In the genomic region with DNA sequence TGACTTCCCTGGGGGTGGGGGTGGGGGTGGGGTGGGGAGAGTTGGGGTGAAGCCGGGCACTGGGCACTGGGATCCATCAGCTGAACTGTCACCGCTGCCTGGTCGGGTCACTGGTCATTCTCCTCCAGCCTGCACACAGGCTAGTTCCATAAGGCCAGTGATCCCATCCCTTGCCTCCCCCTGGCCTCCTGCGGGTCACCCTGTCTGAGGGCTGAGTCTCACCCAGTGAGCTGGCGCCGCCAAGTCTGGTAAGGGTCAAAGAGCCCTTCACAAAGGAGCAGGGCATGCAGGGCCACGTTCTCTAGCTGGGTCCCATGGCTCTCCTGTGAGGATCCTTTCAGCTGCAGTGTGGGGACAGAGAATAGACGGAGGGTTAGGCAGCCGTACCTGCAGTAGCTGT, we compare ENCODE assay signal across 23 mouse cellular contexts. TPM values are rescaled to one million over a fixed set of nuclear protein-coding genes. Genes with fewer than 3 reads are reported as not detected.
A peak's percentile ranks its signal among the peaks of the same experiment; 100 is the strongest.
DNase-seq lines count a peak whose midpoint lies in the region; ATAC-seq and TF ChIP-seq lines count a peak whose summit lies in the region.
"Had no signal": no experiment of that assay in that cellular context is flagged by ENCODE, and none has a peak within 500 bp of the region (broad histone marks: within the 10 kb centered on the region; RNA-seq: fewer than 3 reads in every experiment).

No protein-coding gene starts in this region.

- TF ChIP-seq POLR2A in bone marrow, adult 2 months (IDR thresholded peaks at IDR 0.05; ENCODE audit: borderline replicate concordance, control insufficient read depth, low read depth, low read length): no peak

- 77% methylated on average over 9 of the region's 9 CpGs for WGBS in hindbrain, embryonic 10.5 days
- WGBS in hindbrain, embryonic 11.5 days: 69% methylated on average over 8 of the region's 9 CpGs
- 69% methylated on average over 9 of the region's 9 CpGs for WGBS in bone marrow, adult 2 months
- WGBS in forebrain, embryonic 12.5 days: 64% methylated on average over 9 of the region's 9 CpGs

- H3K4me3 ChIP-seq in hindbrain, embryonic 10.5 days: no peak overlapping the region
- H3K4me3 ChIP-seq in hindbrain, embryonic 11.5 days (ENCODE audit: low read depth, low read length): no peak overlapping the region
- H3K4me3 ChIP-seq in bone marrow, adult 2 months (replicated peaks; ENCODE audit: control insufficient read depth, low read depth, low read length): peak overlapping the region; percentile 18
- H3K4me3 ChIP-seq in forebrain, embryonic 12.5 days (replicated peaks): no peak overlapping the region
- H3K4me3 ChIP-seq: embryonic facial prominence, embryonic 12.5 days; heart, adult 2 months; heart, embryonic 15.5 days; intestine, embryonic 15.5 days; limb, embryonic 13.5 days had no signal

- TF ChIP-seq CTCF in bone marrow, adult 2 months (IDR thresholded peaks at IDR 0.05; ENCODE audit: control insufficient read depth, insufficient read depth, low read length): no peak

- H3K27ac ChIP-seq in hindbrain, embryonic 10.5 days: 0 out of 2 replicates have a peak overlapping the region, but pooled peaks have one; percentile 16
- no peak overlapping the region for H3K27ac ChIP-seq in hindbrain, embryonic 11.5 days (ENCODE audit: low read depth, low read length)
- no peak overlapping the region for H3K27ac ChIP-seq in bone marrow, adult 2 months (ENCODE audit: control insufficient read depth, insufficient read depth, low read depth, low read length, poor library complexity)
- no peak overlapping the region for H3K27ac ChIP-seq in forebrain, embryonic 12.5 days
- H3K27ac ChIP-seq: embryonic facial prominence, embryonic 12.5 days; heart, adult 2 months; heart, embryonic 15.5 days; intestine, embryonic 15.5 days; limb, embryonic 13.5 days; liver, embryonic 14.5 days; stomach, postnatal 0 days had no signal

- H3K4me2 ChIP-seq in hindbrain, embryonic 11.5 days (replicated peaks; ENCODE audit: low read depth, low read length): no peak overlapping the region
- H3K4me2 ChIP-seq in forebrain, embryonic 12.5 days: no peak overlapping the region
- H3K4me2 ChIP-seq: embryonic facial prominence, embryonic 12.5 days; heart, embryonic 15.5 days; intestine, embryonic 15.5 days; limb, embryonic 13.5 days had no signal

- ATAC-seq in hindbrain, embryonic 11.5 days (ENCODE audit: low FRiP score): no peak
- no peak for ATAC-seq in forebrain, embryonic 12.5 days (ENCODE audit: low FRiP score)
- ATAC-seq: hindbrain, embryonic 16.5 days; intestine, embryonic 15.5 days; lung, postnatal 0 days had no signal

- H3K4me1 ChIP-seq in hindbrain, embryonic 10.5 days (replicated peaks): peaks cover 23% of the 10 kb centered on the region
- H3K4me1 ChIP-seq in hindbrain, embryonic 11.5 days (replicated peaks; ENCODE audit: control insufficient read depth, insufficient read depth, low read length): no peaks in the 10 kb centered on the region
- H3K4me1 ChIP-seq in bone marrow, adult 2 months (ENCODE audit: control insufficient read depth, insufficient read depth, low read length): peaks cover 10% of the 10 kb centered on the region; the same call in 1 of the 2 replicates
- H3K4me1 ChIP-seq in forebrain, embryonic 12.5 days: no peaks in the 10 kb centered on the region
- H3K4me1 ChIP-seq: embryonic facial prominence, embryonic 12.5 days; intestine, embryonic 15.5 days; limb, embryonic 13.5 days had no signal

- no peaks in the 10 kb centered on the region for H3K9me3 ChIP-seq in hindbrain, embryonic 10.5 days
- H3K9me3 ChIP-seq in hindbrain, embryonic 11.5 days (ENCODE audit: control insufficient read depth, low read length): no peaks in the 10 kb centered on the region
- no peaks in the 10 kb centered on the region for H3K9me3 ChIP-seq in forebrain, embryonic 12.5 days
- H3K9me3 ChIP-seq: embryonic facial prominence, embryonic 12.5 days; heart, embryonic 15.5 days; intestine, embryonic 15.5 days; limb, embryonic 13.5 days had no signal

- H3K9ac ChIP-seq in hindbrain, embryonic 11.5 days (ENCODE audit: low read depth, low read length): no peak overlapping the region
- no peak overlapping the region for H3K9ac ChIP-seq in forebrain, embryonic 12.5 days
- H3K9ac ChIP-seq: embryonic facial prominence, embryonic 12.5 days; heart, embryonic 15.5 days; intestine, embryonic 15.5 days; limb, embryonic 13.5 days; liver, embryonic 14.5 days had no signal

- H3K27me3 ChIP-seq in hindbrain, embryonic 10.5 days (ENCODE audit: insufficient read depth, poor library complexity, severe bottlenecking): no peaks in the 10 kb centered on the region
- H3K27me3 ChIP-seq in hindbrain, embryonic 11.5 days (ENCODE audit: control insufficient read depth, insufficient read depth, low read length): no peaks in the 10 kb centered on the region
- H3K27me3 ChIP-seq in forebrain, embryonic 12.5 days: no peaks in the 10 kb centered on the region
- H3K27me3 ChIP-seq: embryonic facial prominence, embryonic 12.5 days; heart, embryonic 15.5 days; intestine, embryonic 15.5 days; limb, embryonic 13.5 days had no signal

- H3K36me3 ChIP-seq in hindbrain, embryonic 10.5 days: no peaks in the 10 kb centered on the region; the same call in 1 of the 2 replicates
- H3K36me3 ChIP-seq in hindbrain, embryonic 11.5 days (ENCODE audit: control insufficient read depth, insufficient read depth, low read length): no peaks in the 10 kb centered on the region
- H3K36me3 ChIP-seq in forebrain, embryonic 12.5 days (replicated peaks): no peaks in the 10 kb centered on the region
- H3K36me3 ChIP-seq: embryonic facial prominence, embryonic 12.5 days; heart, embryonic 15.5 days; intestine, embryonic 15.5 days; limb, embryonic 13.5 days had no signal

- DNase-seq in hindbrain, embryonic 10.5 days (ENCODE audit: low spot score): no peak
- no peak for DNase-seq in hindbrain, embryonic 11.5 days (ENCODE audit: low spot score)
- peak; percentile 79 for DNase-seq in kidney, adult 9 months
- peak; percentile 70 for DNase-seq in kidney, postnatal 14 days
- no peak for DNase-seq in right cerebral cortex, postnatal 25 days
- DNase-seq: adrenal gland, postnatal 25 days; cerebellum, adult 11 months; cerebellum, postnatal 10 days; gastrocnemius, postnatal 25 days; heart, adult 2 months; heart, postnatal 36 days; midbrain, embryonic 14.5 days; thymus, adult 2 months had no signal

RNA-seq across cellular contexts. Expression of a gene that starts 10.2 kb away (rescaled TPM):
- polyA plus RNA-seq in hindbrain, embryonic 10.5 days (2016; fragmentation: Nextera tagmentation; extraction: Ambion mirVana): 1.4 and 1.7 TPM in 2 replicates
- polyA plus RNA-seq in hindbrain, embryonic 11.5 days (2014; fragmentation: Nextera tagmentation; extraction: Ambion mirVana): 1.9 and 2.4 TPM in 2 replicates
- 46.2 and 119 TPM in 2 replicates for polyA plus RNA-seq in bone marrow, adult 2 months (2011; ENCODE audit: insufficient read depth, insufficient read length, low replicate concordance, missing spikeins)
- 2.0 and 2.3 TPM in 2 replicates for polyA plus RNA-seq in forebrain, embryonic 12.5 days (2016; fragmentation: Nextera tagmentation; extraction: Ambion mirVana)

RNA-seq across cellular contexts. Expression of a gene that starts 12.5 kb away (rescaled TPM):
- polyA plus RNA-seq in hindbrain, embryonic 10.5 days (2016; fragmentation: Nextera tagmentation; extraction: Ambion mirVana): 173 and 180 TPM in 2 replicates
- polyA plus RNA-seq in hindbrain, embryonic 11.5 days (2014; fragmentation: Nextera tagmentation; extraction: Ambion mirVana): 141 and 145 TPM in 2 replicates
- polyA plus RNA-seq in bone marrow, adult 2 months (2011; ENCODE audit: insufficient read depth, insufficient read length, low replicate concordance, missing spikeins): 90.8 and 168 TPM in 2 replicates
- polyA plus RNA-seq in forebrain, embryonic 12.5 days (2016; fragmentation: Nextera tagmentation; extraction: Ambion mirVana): 139 and 143 TPM in 2 replicates

RNA-seq across cellular contexts. Expression of a gene that starts 19.5 kb away (rescaled TPM):
- polyA plus RNA-seq in hindbrain, embryonic 10.5 days (2016; fragmentation: Nextera tagmentation; extraction: Ambion mirVana): 39.9 and 49.9 TPM in 2 replicates
- polyA plus RNA-seq in hindbrain, embryonic 11.5 days (2014; fragmentation: Nextera tagmentation; extraction: Ambion mirVana): 21.9 and 22.0 TPM in 2 replicates
- 13.3 and 23.7 TPM in 2 replicates for polyA plus RNA-seq in bone marrow, adult 2 months (2011; ENCODE audit: insufficient read depth, insufficient read length, low replicate concordance, missing spikeins)
- polyA plus RNA-seq in forebrain, embryonic 12.5 days (2016; fragmentation: Nextera tagmentation; extraction: Ambion mirVana): 31.0 and 32.0 TPM in 2 replicates

Comparison
In these comparisons a context has a peak if more than half of its experiments do, and no peak if none do; other contexts are left out.
1. DNase-seq: peak in kidney, adult 9 months (single experiment) and kidney, postnatal 14 days (single experiment); none in hindbrain, embryonic 10.5 days (single experiment), hindbrain, embryonic 11.5 days (single experiment) and right cerebral cortex, postnatal 25 days (single experiment).
2. RNA of a gene that starts 10.2 kb away (polyA plus RNA-seq): 46.2 to 119 TPM in bone marrow, adult 2 months; 1.9 to 2.4 TPM in hindbrain, embryonic 11.5 days, 2.0 to 2.3 TPM in forebrain, embryonic 12.5 days and 1.4 to 1.7 TPM in hindbrain, embryonic 10.5 days; every median in the first group is over 10 times any median in the second.